Mouse (Mus musculus) liver, embryonic 11.5 days (tissue): ENCODE data around the gene Cuedc2. TPM values are rescaled to one million over a fixed set of nuclear protein-coding genes. Genes with fewer than 3 reads are reported as not detected.

ENCODE experiments used
- ATAC-seq: fragments of 200-750 bp; cut with Nextera tagmentation; replicated peaks from 2 replicates; pipeline ENCODE4 v1.8.0; 2017; ENCODE audit warnings: moderate number of reproducible peaks, mild to moderate bottlenecking, moderate TSS enrichment, moderate library complexity; ENCODE audit not compliant: low FRiP score
- DNase-seq: peaks from one replicate; pipeline ENCODE4 v3.0.0-alpha.2; 2017; ENCODE audit warnings: low spot score
- H3K27ac ChIP-seq: fragments of 300-500 bp; sonication (generic); 2 replicates; pipeline ENCODE4 v1.5.1; 2014; ENCODE audit warnings: mild to moderate bottlenecking, low read depth, low read length, control low read depth
- H3K27me3 ChIP-seq: fragments of 300-500 bp; sonication (generic); replicated peaks from 2 replicates; pipeline ENCODE4 v1.6.1; 2014; ENCODE audit warnings: low read length, mixed read lengths; ENCODE audit not compliant: control insufficient read depth, insufficient read depth
- H3K36me3 ChIP-seq: fragments of 300-500 bp; sonication (generic); 2 replicates; pipeline ENCODE4 v1.6.1; 2014; ENCODE audit warnings: mild to moderate bottlenecking, low read length, moderate library complexity, mixed read lengths; ENCODE audit not compliant: control insufficient read depth, insufficient read depth
- H3K4me1 ChIP-seq: fragments of 300-500 bp; sonication (generic); replicated peaks from 2 replicates; pipeline ENCODE4 v1.6.1; 2014; ENCODE audit warnings: low read length, mixed read lengths; ENCODE audit not compliant: control insufficient read depth, insufficient read depth
- H3K4me2 ChIP-seq: fragments of 300-500 bp; sonication (generic); 2 replicates; pipeline ENCODE4 v1.6.1; 2014; ENCODE audit warnings: mild to moderate bottlenecking, control low read depth, moderate library complexity
- H3K4me3 ChIP-seq: fragments of 300-500 bp; sonication (generic); 2 replicates; pipeline ENCODE4 v1.5.1; 2014; ENCODE audit warnings: low read depth, low read length, control low read depth
- H3K9ac ChIP-seq: fragments of 300-500 bp; sonication (generic); 2 replicates; pipeline ENCODE4 v1.6.1; 2014; ENCODE audit warnings: low read depth, low read length, control low read depth
- H3K9me3 ChIP-seq: fragments of 300-500 bp; sonication (generic); 2 replicates; pipeline ENCODE4 v1.6.1; 2016; ENCODE audit warnings: low read length, inconsistent platforms, mixed read lengths; ENCODE audit not compliant: control insufficient read depth
- WGBS: fragments of 180-500 bp; shearing (Covaris S2); extraction: QIAGEN DNeasy Blood & Tissue Kit; methylation state at CpG from one replicate; pipeline ENCODE4 v1.1.7; 2014; 5-methylcytosine and 5-hydroxymethylcytosine counted together
- polyA plus RNA-seq: library from polyadenylated mRNA; unstranded; fragments of >200 nt; fragmentation: Nextera tagmentation; extraction: Ambion mirVana; gene quantifications from 2 replicates; pipeline ENCODE4 v1.2.1, GENCODE M21; 2014

Cuedc2 gene
- polyA plus RNA-seq, 1 experiment from 2014 or later = 151 TPM

- Histone ChIP-seq H3K27ac (no peak overlapping the region), H3K4me1 (peaks cover 18% of the 10 kb centered on the region), H3K27me3 (peaks cover 11% of the 10 kb centered on the region), H3K9me3 (no peaks in the 10 kb centered on the region), H3K4me3 (no peak overlapping the region), H3K36me3 (peaks cover 4% of the 10 kb centered on the region; the same call in 1 of the 2 replicates), H3K9ac (no peak overlapping the region), H3K4me2 (no peak overlapping the region)
- ATAC-seq (no peak), DNase-seq (no peak)
- 82% methylated on average over 3 of the region's 3 CpGs for WGBS
Measured at GRCm38 (mm10) chr19:46331936-46332335, 6.6 kb downstream of the Cuedc2 start.

- DNase-seq = no peak
- H3K9ac ChIP-seq = no peak overlapping the region
- no peak overlapping the region for H3K4me3 ChIP-seq
- peaks cover 17% of the 10 kb centered on the region for H3K27me3 ChIP-seq
- H3K9me3 ChIP-seq = no peaks in the 10 kb centered on the region
- H3K4me2 ChIP-seq = no peak overlapping the region
- no peak for ATAC-seq
- WGBS = 90% methylated on average over 14 of the region's 14 CpGs
- H3K36me3 ChIP-seq = peaks cover 4% of the 10 kb centered on the region; the same call in 1 of the 2 replicates
- H3K4me1 ChIP-seq = peaks cover 24% of the 10 kb centered on the region
- H3K27ac ChIP-seq = no peak overlapping the region
Measured at GRCm38 (mm10) chr19:46331326-46331725, 7.2 kb downstream of the Cuedc2 start.

- Histone ChIP-seq H3K36me3 (peaks cover 4% of the 10 kb centered on the region; the same call in 1 of the 2 replicates), H3K4me2 (no peak overlapping the region), H3K4me1 (peaks cover 26% of the 10 kb centered on the region), H3K27ac (no peak overlapping the region), H3K27me3 (peaks cover 23% of the 10 kb centered on the region), H3K9me3 (no peaks in the 10 kb centered on the region), H3K4me3 (no peak overlapping the region), H3K9ac (no peak overlapping the region)
- WGBS = 88% methylated on average over 12 of the region's 12 CpGs
- ATAC-seq (no peak), DNase-seq (no peak)
Measured at GRCm38 (mm10) chr19:46330696-46331095, 7.8 kb downstream of the Cuedc2 start.

- peaks cover 4% of the 10 kb centered on the region; the same call in 1 of the 2 replicates for H3K36me3 ChIP-seq
- ATAC-seq (peak; percentile 59), DNase-seq (peak; percentile 80)
- H3K4me3 ChIP-seq = 0 out of 2 replicates have a peak overlapping the region, but pooled peaks have one; percentile 7
- WGBS = 6% methylated on average over 16 of the region's 16 CpGs
- H3K27me3 ChIP-seq = peaks cover 31% of the 10 kb centered on the region
- H3K4me2 ChIP-seq = peak overlapping the region; percentile 100
- H3K9ac ChIP-seq = no peak overlapping the region
- H3K27ac ChIP-seq = no peak overlapping the region
- H3K9me3 ChIP-seq = no peaks in the 10 kb centered on the region
- peaks cover 26% of the 10 kb centered on the region for H3K4me1 ChIP-seq
Measured at GRCm38 (mm10) chr19:46329951-46330350, 8.6 kb downstream of the Cuedc2 start.

GRCm38 (mm10) chr19:46329031-46329641 lies 9.4 kb downstream of the Cuedc2 start:
- H3K9me3 ChIP-seq = no peaks in the 10 kb centered on the region
- WGBS = 3% methylated on average over 54 of the region's 54 CpGs
- peaks cover 39% of the 10 kb centered on the region for H3K27me3 ChIP-seq
- ATAC-seq (0 out of 2 replicates have a peak, but pooled peaks have one; percentile 1), DNase-seq (no peak)
- H3K4me2 ChIP-seq = peak overlapping the region; percentile 100
- peaks cover 4% of the 10 kb centered on the region; the same call in 1 of the 2 replicates for H3K36me3 ChIP-seq
- peak overlapping the region; percentile 63 for H3K9ac ChIP-seq
- peaks cover 26% of the 10 kb centered on the region for H3K4me1 ChIP-seq
- no peak overlapping the region for H3K27ac ChIP-seq
- H3K4me3 ChIP-seq = peak overlapping the region; percentile 72

- H3K36me3 ChIP-seq = peaks cover 4% of the 10 kb centered on the region; the same call in 1 of the 2 replicates
- DNase-seq (peak; percentile 91), ATAC-seq (peak; percentile 89)
- peak within 1 kb of the TSS; percentile 100 for H3K4me2 ChIP-seq
- peak within 1 kb of the TSS; percentile 63 for H3K9ac ChIP-seq
- peaks cover 26% of the 10 kb centered on the region for H3K4me1 ChIP-seq
- WGBS = under 1% methylated on average over 79 of the region's 81 CpGs
- H3K9me3 ChIP-seq = no peaks in the 10 kb centered on the region
- H3K27ac ChIP-seq = peak within 1 kb of the TSS; percentile 49
- peaks cover 47% of the 10 kb centered on the region for H3K27me3 ChIP-seq
- H3K4me3 ChIP-seq = peak within 1 kb of the TSS; percentile 72
Measured at GRCm38 (mm10) chr19:46328081-46329030, 10.1 kb downstream of the Cuedc2 start, which contains the start of gene Fbxl15. Gene Fbxl15 (plus strand): TSS chr19:46328184.

GRCm38 (mm10) chr19:46327531-46328064 lies 10.9 kb downstream of the Cuedc2 start:
- Histone ChIP-seq H3K4me1 (peaks cover 26% of the 10 kb centered on the region), H3K4me2 (peak overlapping the region; percentile 100), H3K4me3 (peak overlapping the region; percentile 72), H3K36me3 (peaks cover 4% of the 10 kb centered on the region; the same call in 1 of the 2 replicates), H3K9ac (peak overlapping the region; percentile 63; the same call in 1 of the 2 replicates), H3K27ac (0 out of 2 replicates have a peak overlapping the region, but pooled peaks have one; percentile 49), H3K27me3 (peaks cover 54% of the 10 kb centered on the region), H3K9me3 (no peaks in the 10 kb centered on the region)
- ATAC-seq (no peak), DNase-seq (no peak)
- WGBS = 25% methylated on average over 14 of the region's 14 CpGs

GRCm38 (mm10) chr19:46326756-46327305 lies 11.7 kb downstream of the Cuedc2 start, which contains the start of gene Psd:
Gene Psd (minus strand): TSS chr19:46327156.
- Histone ChIP-seq H3K4me1 (peaks cover 26% of the 10 kb centered on the region), H3K27me3 (peaks cover 62% of the 10 kb centered on the region), H3K4me3 (peak within 1 kb of the TSS; percentile 72), H3K27ac (peak within 1 kb of the TSS; percentile 49; the same call in 1 of the 2 replicates), H3K9ac (peak within 1 kb of the TSS; percentile 63; the same call in 1 of the 2 replicates), H3K9me3 (no peaks in the 10 kb centered on the region), H3K36me3 (peaks cover 4% of the 10 kb centered on the region; the same call in 1 of the 2 replicates), H3K4me2 (peak within 1 kb of the TSS; percentile 100)
- 1% methylated on average over 35 of the region's 35 CpGs for WGBS
- DNase-seq (no peak), ATAC-seq (no peak)
